Mouse (Mus musculus): ENCODE measurements around the gene Osbpl10. TPM values are rescaled to one million over a fixed set of nuclear protein-coding genes. Genes with fewer than 3 reads are reported as not detected.

The Osbpl10 gene
- total and polyA plus RNA-seq, 3 experiments: 0.19 TPM; not detected in 2

DNA sequence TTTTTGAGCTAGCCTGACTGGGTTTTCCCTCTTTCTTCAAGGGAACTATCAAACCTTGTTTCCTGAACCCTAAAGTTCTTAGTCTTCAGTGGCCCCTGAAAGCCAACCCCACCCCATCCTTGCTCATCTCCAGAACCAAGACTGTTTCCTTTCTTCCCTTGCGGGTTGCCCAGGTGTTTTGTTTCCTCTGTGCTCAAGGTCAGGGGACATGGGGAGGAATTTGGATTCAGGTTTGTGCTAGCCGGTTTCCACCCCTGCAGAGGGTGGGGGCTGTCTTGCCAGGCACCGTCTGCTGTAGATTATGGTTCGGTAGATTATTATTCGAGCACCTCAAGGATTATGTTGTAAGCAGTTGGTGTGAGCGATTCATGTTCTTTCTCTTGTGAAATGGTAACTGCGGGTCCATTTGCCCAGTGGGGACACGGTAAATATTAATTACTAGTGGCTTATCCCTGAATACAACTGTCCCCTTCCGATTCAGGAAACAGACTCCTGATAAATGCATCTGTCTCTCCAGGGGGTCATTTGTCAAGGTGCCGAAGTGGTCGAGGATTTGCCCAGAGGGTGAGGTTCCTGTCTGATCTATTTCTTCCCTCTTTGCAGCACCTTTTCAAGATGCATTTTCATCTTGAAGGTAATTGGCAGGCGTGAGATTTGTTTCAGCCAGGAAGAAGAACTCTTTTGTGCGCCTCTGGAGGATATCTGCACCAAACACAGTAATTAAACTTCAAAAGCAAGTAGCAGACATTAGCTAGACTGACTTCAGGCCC lies 169.4 kb downstream of the Osbpl10 start:
- no peak for DNase-seq (ENCODE audit: extremely low read depth)
- H3K79me2 ChIP-seq (replicated peaks; ENCODE audit: control insufficient read depth, extremely low read depth, insufficient read depth, poor library complexity, severe bottlenecking): no peaks in the 10 kb centered on the region
- dilution Hi-C loops (cut with MboI; ENCODE audit: extremely low pct_ligation_motif_present, extremely low pct_unique_long_range_greater_than_20kb, low sequenced_read_pairs) (no loop called here), in situ Hi-C loops (cut with MboI; ENCODE audit: low pct_ligation_motif_present, low pct_unique_long_range_greater_than_20kb, low sequenced_read_pairs) (no loop called here)
- peaks cover 7% of the 10 kb centered on the region for H3K9me3 ChIP-seq (replicated peaks; ENCODE audit: low read length)
- H3K4me2 ChIP-seq (ENCODE audit: insufficient read depth, low read depth, poor library complexity, severe bottlenecking): no peak overlapping the region
- no peaks in the 10 kb centered on the region for H3K27me3 ChIP-seq (replicated peaks)
- H3K4me3 ChIP-seq (replicated peaks in 1 of 3; ENCODE audit: low read depth in 2 of 3, low read length in 2 of 3, poor library complexity in 1 of 3): no peak overlapping the region
- no peaks in the 10 kb centered on the region for H3K36me3 ChIP-seq (replicated peaks in 1 of 2; ENCODE audit: control insufficient read depth in 1 of 2, insufficient read depth in 1 of 2, low read length in 1 of 2)
- H3K27ac ChIP-seq (ENCODE audit: insufficient read depth, low read depth): no peak overlapping the region
- H3K4me1 ChIP-seq (ENCODE audit: control insufficient read depth in 1 of 2, insufficient read depth in 2 of 2): peaks cover 0 to 19% of the 10 kb centered on the region in 2 experiments; a peak in 2 of 4 replicates
- TF ChIP-seq SIN3A (IDR thresholded peaks at IDR 0.05; ENCODE audit: low read length) (no peak), MYC (IDR thresholded peaks at IDR 0.05; ENCODE audit: low read depth, low read length) (no peak), MEF2A (IDR thresholded peaks at IDR 0.05; ENCODE audit: borderline replicate concordance, low read depth, low read length) (no peak), E2F4 (IDR thresholded peaks at IDR 0.05; ENCODE audit: insufficient replicate concordance, low read depth, low read length) (no peak), GABPA (IDR thresholded peaks at IDR 0.05; ENCODE audit: insufficient replicate concordance, low read depth, low read length) (no peak)
- H3K9ac ChIP-seq (ENCODE audit: insufficient read depth, low read depth): no peak overlapping the region

DNA sequence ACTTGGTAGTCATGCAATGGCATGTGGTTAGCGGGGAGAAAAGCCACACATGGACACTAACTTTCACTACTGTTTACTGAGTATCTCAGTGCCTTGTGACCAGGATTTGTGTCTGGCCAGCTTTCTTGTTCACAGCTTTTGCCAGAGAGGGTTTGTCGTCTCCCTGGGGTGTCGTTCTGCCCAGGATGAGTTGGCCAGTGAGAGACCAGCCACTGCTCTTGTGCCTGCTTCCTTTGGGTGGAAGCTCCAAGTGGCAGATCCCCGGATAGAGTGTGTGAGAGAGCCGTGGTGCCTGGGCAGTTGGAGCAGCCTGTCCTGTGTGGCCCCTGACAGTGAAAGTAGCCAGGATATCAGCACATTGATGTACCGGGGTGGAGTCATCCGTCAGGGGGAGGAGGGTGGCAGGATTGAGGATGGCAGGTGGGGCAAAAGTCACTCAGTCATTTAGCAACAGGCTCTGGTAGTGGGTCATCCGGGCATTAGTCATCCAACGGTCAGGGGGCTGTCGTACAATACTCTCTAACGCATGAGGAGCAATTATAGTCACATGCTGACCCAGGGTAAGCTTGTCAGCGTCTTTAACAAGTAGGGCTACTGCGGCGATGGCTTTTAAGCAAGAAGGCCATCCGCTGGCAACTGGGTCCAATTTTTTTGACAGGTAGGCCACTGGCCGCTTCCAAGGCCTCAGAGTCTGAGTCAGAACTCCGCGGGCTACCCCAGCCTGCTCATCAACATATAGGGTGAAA lies 170.8 kb downstream of the Osbpl10 start:
- Histone ChIP-seq H3K4me3 (replicated peaks in 1 of 3; ENCODE audit: low read depth in 2 of 3, low read length in 2 of 3, poor library complexity in 1 of 3) (no peak overlapping the region), H3K9me3 (replicated peaks; ENCODE audit: low read length) (peaks cover 10% of the 10 kb centered on the region), H3K79me2 (replicated peaks; ENCODE audit: control insufficient read depth, extremely low read depth, insufficient read depth, poor library complexity, severe bottlenecking) (no peaks in the 10 kb centered on the region), H3K27me3 (replicated peaks) (no peaks in the 10 kb centered on the region), H3K4me1 (ENCODE audit: control insufficient read depth in 1 of 2, insufficient read depth in 2 of 2) (peaks cover 0 to 9% of the 10 kb centered on the region in 2 experiments; a peak in 2 of 4 replicates), H3K27ac (ENCODE audit: insufficient read depth, low read depth) (no peak overlapping the region), H3K4me2 (ENCODE audit: insufficient read depth, low read depth, poor library complexity, severe bottlenecking) (no peak overlapping the region), H3K36me3 (replicated peaks in 1 of 2; ENCODE audit: control insufficient read depth in 1 of 2, insufficient read depth in 1 of 2, low read length in 1 of 2) (no peaks in the 10 kb centered on the region), H3K9ac (ENCODE audit: insufficient read depth, low read depth) (no peak overlapping the region)
- no peak for DNase-seq (ENCODE audit: extremely low read depth)
- in situ Hi-C loops (cut with MboI; ENCODE audit: low pct_ligation_motif_present, low pct_unique_long_range_greater_than_20kb, low sequenced_read_pairs): no loop called here
- dilution Hi-C loops (cut with MboI; ENCODE audit: extremely low pct_ligation_motif_present, extremely low pct_unique_long_range_greater_than_20kb, low sequenced_read_pairs): no loop called here
- TF ChIP-seq EP300 (IDR thresholded peaks at IDR 0.05; ENCODE audit: low read length) (no peak), ZKSCAN1 (IDR thresholded peaks at IDR 0.05; ENCODE audit: borderline replicate concordance, low read depth, low read length) (no peak), MXI1 (IDR thresholded peaks at IDR 0.05; ENCODE audit: low read depth, low read length) (no peak), JUND (conservative IDR thresholded peaks at IDR 0.05; ENCODE audit: low read depth, low read length) (no peak), MYC (IDR thresholded peaks at IDR 0.05; ENCODE audit: low read depth, low read length) (no peak), CHD2 (IDR thresholded peaks at IDR 0.05; ENCODE audit: low read length) (no peak), MAX (IDR thresholded peaks at IDR 0.05; ENCODE audit: low read length) (no peak), IRF4 (IDR thresholded peaks at IDR 0.05; ENCODE audit: low read depth, low read length) (no peak), BHLHE40 (IDR thresholded peaks at IDR 0.05; ENCODE audit: low read depth, low read length) (no peak), E2F4 (IDR thresholded peaks at IDR 0.05; ENCODE audit: insufficient replicate concordance, low read depth, low read length) (no peak), TBP (conservative IDR thresholded peaks at IDR 0.05; ENCODE audit: low read depth, low read length) (no peak), CHD1 (IDR thresholded peaks at IDR 0.05; ENCODE audit: low read depth, low read length) (no peak), JUN (IDR thresholded peaks at IDR 0.05; ENCODE audit: insufficient read depth, low read depth, low read length) (no peak), GABPA (IDR thresholded peaks at IDR 0.05; ENCODE audit: insufficient replicate concordance, low read depth, low read length) (no peak), RCOR1 (conservative IDR thresholded peaks at IDR 0.05; ENCODE audit: low read depth, low read length) (no peak), NRF1 (IDR thresholded peaks at IDR 0.05; ENCODE audit: low read depth, low read length) (no peak)

Measured in CH12.LX (cell line).